Mouse (Mus musculus) ES-Bruce4 (cell line): ENCODE results near the gene Slc10a3. TPM values are rescaled to one million over a fixed set of nuclear protein-coding genes. Genes with fewer than 3 reads are reported as not detected.

Source experiments
- H3K27ac ChIP-seq: 2 replicates; pipeline ENCODE4 v1.5.1; 2012; ENCODE audit warnings: low read length, inconsistent platforms; ENCODE audit not compliant: insufficient read depth
- H3K27me3 ChIP-seq: 2 replicates; pipeline ENCODE4 v1.6.1; 2012; ENCODE audit warnings: mild to moderate bottlenecking, low read length, inconsistent platforms; ENCODE audit not compliant: control insufficient read depth, poor library complexity, insufficient read depth, severe bottlenecking
- H3K36me3 ChIP-seq: 2 replicates; pipeline ENCODE4 v1.6.1; 2012; ENCODE audit warnings: inconsistent platforms, mild to moderate bottlenecking, low read length, moderate library complexity; ENCODE audit not compliant: control insufficient read depth, poor library complexity, insufficient read depth, severe bottlenecking
- H3K4me1 ChIP-seq: one replicate; pipeline ENCODE4 v1.8.1; 2011; ENCODE audit warnings: low read length; ENCODE audit not compliant: control insufficient read depth, insufficient read depth
- H3K4me3 ChIP-seq: 2 replicates; pipeline ENCODE4 v1.5.1; 2011; ENCODE audit warnings: low read depth, mild to moderate bottlenecking, low read length
- H3K9ac ChIP-seq: 2 replicates; pipeline ENCODE4 v1.6.1; 2012; ENCODE audit warnings: low read depth, mild to moderate bottlenecking, inconsistent platforms; ENCODE audit not compliant: poor library complexity, severe bottlenecking
- H3K9me3 ChIP-seq: replicated peaks from 2 replicates; pipeline ENCODE4 v1.6.1; 2012; ENCODE audit warnings: mild to moderate bottlenecking, low read length, inconsistent platforms; ENCODE audit not compliant: control insufficient read depth, poor library complexity, insufficient read depth, severe bottlenecking
- CTCF ChIP-seq: IDR thresholded peaks from one replicate; pipeline ENCODE4 v1.8.1; 2011; ENCODE audit warnings: low read depth, low read length
- EP300 ChIP-seq: IDR thresholded peaks from 2 replicates; pipeline ENCODE4 v1.6.1; 2011; ENCODE audit warnings: low read depth, low read length; ENCODE audit not compliant: insufficient read depth
- POLR2A ChIP-seq: IDR thresholded peaks from one replicate; pipeline ENCODE4 v1.8.1; 2011; ENCODE audit warnings: low read length; ENCODE audit not compliant: insufficient read depth
- polyA plus RNA-seq: library from polyadenylated mRNA; stranded (reverse); fragments of >200 nt; gene quantifications from 2 replicates; pipeline ENCODE4 v1.2.4, GENCODE M21; 2011; ENCODE audit warnings: low read depth; ENCODE audit not compliant: missing spikeins, insufficient read depth, insufficient read length

Gene Slc10a3
- 2.6 and 3.0 TPM in 2 replicates for polyA plus RNA-seq

- H3K4me1 ChIP-seq = no peaks in the 10 kb centered on the region
- H3K27ac ChIP-seq = no peak within 1 kb of the TSS
- H3K9me3 ChIP-seq = no peaks in the 10 kb centered on the region
- H3K27me3 ChIP-seq = no peaks in the 10 kb centered on the region
- H3K9ac ChIP-seq = peak within 1 kb of the TSS; percentile 64
- no peaks in the 10 kb centered on the region for H3K36me3 ChIP-seq
- peak within 1 kb of the TSS; percentile 98 for H3K4me3 ChIP-seq
- TF ChIP-seq CTCF (no peak), POLR2A (peak; percentile 70), EP300 (no peak)
Observed at GRCm38 (mm10) chrX:74372888-74373549, at the start of gene Slc10a3, which contains the start of gene Ubl4a. TSS of gene Slc10a3 (minus strand) at chrX:74373349. TSS of gene Ubl4a (minus strand) at chrX:74373218.

- Histone ChIP-seq H3K4me3 (no peak overlapping the region), H3K27ac (no peak overlapping the region), H3K27me3 (no peaks in the 10 kb centered on the region), H3K9ac (no peak overlapping the region), H3K9me3 (no peaks in the 10 kb centered on the region), H3K4me1 (no peaks in the 10 kb centered on the region), H3K36me3 (no peaks in the 10 kb centered on the region)
- no peak for TF ChIP-seq EP300
- peak; percentile 29 for TF ChIP-seq CTCF
Observed at GRCm38 (mm10) chrX:74413377-74413776, 40.2 kb upstream of the Slc10a3 start.

GRCm38 (mm10) chrX:74408340-74408739 is 35.2 kb upstream of the Slc10a3 start:
- H3K9ac ChIP-seq = no peak overlapping the region
- H3K9me3 ChIP-seq = no peaks in the 10 kb centered on the region
- no peaks in the 10 kb centered on the region for H3K4me1 ChIP-seq
- TF ChIP-seq EP300 (no peak), CTCF (no peak), POLR2A (no peak)
- H3K4me3 ChIP-seq = no peak overlapping the region
- no peak overlapping the region for H3K27ac ChIP-seq
- no peaks in the 10 kb centered on the region for H3K36me3 ChIP-seq
- no peaks in the 10 kb centered on the region for H3K27me3 ChIP-seq

GRCm38 (mm10) chrX:74400136-74400535 is 27.0 kb upstream of the Slc10a3 start:
- TF ChIP-seq POLR2A (no peak), CTCF (no peak), EP300 (no peak)
- Histone ChIP-seq H3K9me3 (no peaks in the 10 kb centered on the region), H3K36me3 (no peaks in the 10 kb centered on the region), H3K4me3 (no peak overlapping the region), H3K27ac (no peak overlapping the region), H3K9ac (no peak overlapping the region), H3K4me1 (no peaks in the 10 kb centered on the region), H3K27me3 (no peaks in the 10 kb centered on the region)

- Histone ChIP-seq H3K9ac (peak within 1 kb of the TSS; percentile 48), H3K36me3 (no peaks in the 10 kb centered on the region), H3K9me3 (no peaks in the 10 kb centered on the region), H3K4me1 (no peaks in the 10 kb centered on the region), H3K27ac (no peak within 1 kb of the TSS), H3K4me3 (peak within 1 kb of the TSS; percentile 82), H3K27me3 (no peaks in the 10 kb centered on the region)
- TF ChIP-seq CTCF = peak; percentile 26
- TF ChIP-seq POLR2A = peak; percentile 83
- TF ChIP-seq EP300 = 0 out of 2 replicates have a peak, but pooled peaks have one; percentile 13
Observed at GRCm38 (mm10) chrX:74392535-74393443, 19.6 kb upstream of the Slc10a3 start, which contains the start of the genes Fam3a and Ikbkg. TSS of gene Fam3a (minus strand) at chrX:74393272. TSS of gene Ikbkg (plus strand) at chrX:74393290.
